Mouse (Mus musculus) hindbrain, embryonic 12.5 days (tissue): ENCODE measurements at regions not wholly inside any gene's neighbourhood (a gene's known extent, or its start where the extent isn't known, plus 50 kb on each side); places are given as distances from the start of the nearest gene placed in this dataset.
A peak's percentile ranks its signal among the peaks of the same experiment; 100 is the strongest.

ENCODE experiments used
- ATAC-seq: fragments of 200-750 bp; cut with Nextera tagmentation; 2 replicates; pipeline ENCODE4 v1.8.0; 2017; ENCODE audit warnings: moderate TSS enrichment; ENCODE audit not compliant: low FRiP score
- H3K27ac ChIP-seq: fragments of 300-500 bp; sonication (generic); 2 replicates; pipeline ENCODE4 v1.5.1; 2016; ENCODE audit warnings: mild to moderate bottlenecking
- H3K27me3 ChIP-seq: fragments of 300-500 bp; sonication (generic); 2 replicates; pipeline ENCODE4 v1.6.1; 2016; ENCODE audit warnings: mild to moderate bottlenecking
- H3K36me3 ChIP-seq: fragments of 300-500 bp; sonication (generic); 2 replicates; pipeline ENCODE4 v1.6.1; 2016; ENCODE audit warnings: mild to moderate bottlenecking
- H3K4me1 ChIP-seq: fragments of 300-500 bp; sonication (generic); 2 replicates; pipeline ENCODE4 v1.6.1; 2016
- H3K4me2 ChIP-seq: fragments of 300-500 bp; sonication (generic); replicated peaks from 2 replicates; pipeline ENCODE4 v1.6.1; 2016; ENCODE audit warnings: mild to moderate bottlenecking
- H3K4me3 ChIP-seq: fragments of 300-500 bp; sonication (generic); 2 replicates; pipeline ENCODE4 v1.5.1; 2016; ENCODE audit warnings: mild to moderate bottlenecking
- H3K9ac ChIP-seq: fragments of 300-500 bp; sonication (generic); 2 replicates; pipeline ENCODE4 v1.6.1; 2016; ENCODE audit warnings: mild to moderate bottlenecking, moderate library complexity
- H3K9me3 ChIP-seq: fragments of 300-500 bp; sonication (generic); replicated peaks from 2 replicates; pipeline ENCODE4 v1.6.1; 2016; ENCODE audit warnings: mild to moderate bottlenecking
- WGBS: fragments of 180-500 bp; shearing (Covaris S2); methylation state at CpG from one replicate; pipeline ENCODE4 v1.1.7; 2016; 5-methylcytosine and 5-hydroxymethylcytosine counted together

DNA sequence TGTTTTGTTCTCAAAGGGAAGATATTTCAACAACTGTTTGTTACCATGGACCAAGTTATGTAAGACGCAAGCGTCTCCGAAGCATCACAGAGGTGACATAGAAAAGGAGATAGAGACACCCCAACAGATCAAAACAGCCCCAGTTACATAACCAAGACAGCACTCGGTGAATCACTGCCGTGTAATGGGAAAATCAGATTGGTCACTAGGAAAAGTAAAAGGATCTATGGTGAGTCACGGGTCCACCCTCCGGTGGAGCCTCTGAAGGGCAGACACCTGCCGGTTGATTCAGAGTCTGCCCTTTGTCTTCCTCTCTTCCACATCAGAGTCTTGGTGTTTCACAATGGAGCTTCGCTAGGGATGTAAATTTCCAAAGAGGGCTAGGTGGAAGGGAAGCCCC lies 62.9 kb upstream of the Odc1 start:
- no peaks in the 10 kb centered on the region for H3K27me3 ChIP-seq
- H3K27ac ChIP-seq: no peak overlapping the region
- H3K9me3 ChIP-seq: no peaks in the 10 kb centered on the region
- no peak overlapping the region for H3K4me3 ChIP-seq
- peaks cover 5% of the 10 kb centered on the region; the same call in 1 of the 2 replicates for H3K4me1 ChIP-seq
- WGBS: 91% methylated on average over 9 of the region's 9 CpGs
- no peak overlapping the region for H3K9ac ChIP-seq
- no peak overlapping the region for H3K4me2 ChIP-seq
- H3K36me3 ChIP-seq: no peaks in the 10 kb centered on the region
- ATAC-seq: no peak

DNA sequence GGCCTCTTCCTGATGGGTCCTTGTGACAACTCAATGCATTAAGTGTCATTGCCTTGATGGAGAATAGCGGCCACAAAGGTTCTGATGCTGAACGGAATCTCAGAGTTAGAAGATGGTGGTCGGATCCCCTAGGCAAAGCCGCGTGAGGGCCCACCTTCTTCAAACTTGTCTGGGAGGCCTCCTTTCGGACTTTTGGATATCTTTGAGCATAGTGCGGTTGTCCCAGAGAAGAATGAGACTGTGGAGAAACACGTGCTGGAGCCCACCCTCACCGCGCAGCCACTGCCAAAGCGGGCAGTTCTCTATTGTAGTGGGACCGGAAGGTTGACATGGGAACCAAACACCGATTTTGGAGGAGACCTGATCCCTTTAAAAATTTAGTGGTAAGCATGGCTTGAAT lies 62.4 kb upstream of the Odc1 start:
- Histone ChIP-seq H3K27me3 (no peaks in the 10 kb centered on the region), H3K27ac (no peak overlapping the region), H3K4me3 (no peak overlapping the region), H3K9me3 (no peaks in the 10 kb centered on the region), H3K4me2 (no peak overlapping the region), H3K4me1 (peaks cover 7% of the 10 kb centered on the region; the same call in 1 of the 2 replicates), H3K36me3 (no peaks in the 10 kb centered on the region), H3K9ac (no peak overlapping the region)
- no peak for ATAC-seq
- 94% methylated on average over 13 of the region's 13 CpGs for WGBS

DNA sequence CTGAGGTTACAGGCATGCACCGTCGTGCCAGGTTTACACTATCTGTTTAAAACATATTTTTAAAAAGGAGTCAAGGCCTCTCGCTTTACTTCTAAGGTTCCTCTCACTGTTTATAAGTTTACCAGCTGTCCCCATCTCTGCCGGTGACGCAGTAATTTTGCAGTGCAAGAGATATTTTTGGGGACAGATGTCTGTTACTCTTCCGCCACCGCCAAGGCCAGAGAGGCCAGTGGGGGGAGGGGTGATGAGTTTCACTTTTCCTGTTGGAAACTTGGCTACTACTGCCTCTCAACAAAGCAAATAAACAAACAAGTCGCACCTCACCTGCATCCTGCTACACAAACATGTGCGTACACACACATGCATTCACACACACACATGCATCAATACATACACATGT lies 60.1 kb upstream of the Odc1 start:
- no peak overlapping the region for H3K4me3 ChIP-seq
- H3K9ac ChIP-seq: no peak overlapping the region
- 79% methylated on average over 9 of the region's 9 CpGs for WGBS
- H3K27ac ChIP-seq: no peak overlapping the region
- ATAC-seq: no peak
- peaks cover 7% of the 10 kb centered on the region; the same call in 1 of the 2 replicates for H3K4me1 ChIP-seq
- no peaks in the 10 kb centered on the region for H3K36me3 ChIP-seq
- H3K4me2 ChIP-seq: no peak overlapping the region
- H3K27me3 ChIP-seq: no peaks in the 10 kb centered on the region
- H3K9me3 ChIP-seq: no peaks in the 10 kb centered on the region

DNA sequence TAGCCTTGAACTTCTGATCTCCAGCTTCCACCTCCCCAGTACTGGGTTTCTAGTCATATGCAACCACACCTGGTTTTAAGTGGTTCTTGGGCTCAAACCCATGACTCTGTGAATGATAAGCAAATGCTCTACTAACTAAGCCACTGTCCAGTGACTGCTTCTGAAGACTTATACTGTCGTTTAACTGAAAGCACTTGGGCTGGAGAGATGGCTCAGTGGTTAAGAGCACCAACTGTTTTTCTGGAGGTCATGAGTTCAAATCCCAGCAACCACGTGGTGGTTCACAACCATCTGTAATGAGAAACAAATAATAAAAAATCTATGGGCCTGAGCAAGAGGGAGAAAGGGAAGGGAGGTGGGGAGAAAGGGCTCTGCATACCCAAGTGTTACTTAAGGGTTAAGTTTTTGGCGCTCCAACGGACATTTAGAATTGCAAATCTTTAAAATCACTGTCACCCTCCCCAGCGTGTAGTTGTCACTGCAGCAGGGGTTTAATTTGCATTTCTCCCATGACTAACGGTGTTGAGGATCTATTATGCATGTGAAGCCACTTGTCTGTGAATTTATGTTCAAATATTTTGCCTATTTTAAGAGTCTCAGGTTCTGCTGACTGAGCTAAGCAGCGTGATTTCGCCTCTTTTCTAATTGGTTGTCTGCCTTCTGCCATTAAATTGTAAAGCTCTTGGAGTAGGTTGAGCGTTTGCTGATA lies 58.4 kb upstream of the Odc1 start:
- no peaks in the 10 kb centered on the region for H3K9me3 ChIP-seq
- ATAC-seq: peak; percentile 49; the same call in 1 of the 2 replicates

DNA sequence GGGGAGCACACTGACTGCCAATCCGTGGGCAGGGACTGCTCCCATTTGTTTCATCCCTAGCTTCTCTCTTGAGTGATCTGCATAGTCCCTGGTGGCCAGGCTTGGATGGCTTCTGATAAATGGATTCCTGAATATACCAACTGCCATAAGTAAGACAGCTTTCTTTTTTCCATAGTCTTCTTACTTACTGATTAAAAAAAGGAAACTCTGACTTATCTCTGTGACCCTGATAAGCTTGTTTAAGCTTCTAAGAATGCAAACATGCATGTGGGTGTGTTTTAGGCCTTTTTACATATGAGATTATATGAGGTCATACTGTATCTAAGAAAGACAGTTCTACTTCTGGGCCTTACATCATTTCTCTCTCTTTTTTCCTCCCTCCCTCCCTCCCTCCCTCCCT lies 57.3 kb upstream of the Odc1 start:
- 10% methylated on average over 1 of the region's 1 CpGs for WGBS
- no peak overlapping the region for H3K4me2 ChIP-seq
- no peaks in the 10 kb centered on the region for H3K36me3 ChIP-seq
- H3K27me3 ChIP-seq: no peaks in the 10 kb centered on the region
- H3K4me3 ChIP-seq: no peak overlapping the region
- peaks cover 7% of the 10 kb centered on the region; the same call in 1 of the 2 replicates for H3K4me1 ChIP-seq
- H3K27ac ChIP-seq: no peak overlapping the region
- H3K9ac ChIP-seq: no peak overlapping the region
- no peaks in the 10 kb centered on the region for H3K9me3 ChIP-seq
- ATAC-seq: no peak

More for the DNA sequence above, 58.4 kb upstream of the Odc1 start:
- no peaks in the 10 kb centered on the region for H3K36me3 ChIP-seq
- H3K27me3 ChIP-seq: no peaks in the 10 kb centered on the region
- peaks cover 7% of the 10 kb centered on the region; the same call in 1 of the 2 replicates for H3K4me1 ChIP-seq
- H3K4me2 ChIP-seq: no peak overlapping the region
- H3K9ac ChIP-seq: no peak overlapping the region
- H3K27ac ChIP-seq: no peak overlapping the region
- 29% methylated on average over 9 of the region's 9 CpGs for WGBS
- H3K4me3 ChIP-seq: no peak overlapping the region

DNA sequence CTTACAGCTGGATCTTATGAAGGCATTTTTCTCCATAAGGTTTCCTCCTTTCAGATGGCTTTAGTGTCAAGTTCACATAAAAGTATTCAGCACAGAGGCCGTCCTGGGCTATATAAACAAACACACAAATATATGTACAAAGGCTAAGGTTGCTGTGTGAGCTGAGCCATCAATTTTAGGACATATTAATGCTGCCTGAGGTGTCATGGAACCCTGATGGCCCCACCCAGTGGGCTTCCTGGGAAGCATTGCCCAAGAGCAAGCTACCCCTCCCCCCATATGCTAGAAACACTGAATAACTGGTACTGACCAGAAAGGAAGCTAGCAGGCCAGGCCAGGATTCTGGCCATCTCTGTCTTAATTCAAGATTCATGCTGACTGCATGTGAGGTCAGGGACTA lies 56.4 kb upstream of the Odc1 start:
- no peak overlapping the region for H3K27ac ChIP-seq
- 79% methylated on average over 1 of the region's 1 CpGs for WGBS
- ATAC-seq: no peak

DNA sequence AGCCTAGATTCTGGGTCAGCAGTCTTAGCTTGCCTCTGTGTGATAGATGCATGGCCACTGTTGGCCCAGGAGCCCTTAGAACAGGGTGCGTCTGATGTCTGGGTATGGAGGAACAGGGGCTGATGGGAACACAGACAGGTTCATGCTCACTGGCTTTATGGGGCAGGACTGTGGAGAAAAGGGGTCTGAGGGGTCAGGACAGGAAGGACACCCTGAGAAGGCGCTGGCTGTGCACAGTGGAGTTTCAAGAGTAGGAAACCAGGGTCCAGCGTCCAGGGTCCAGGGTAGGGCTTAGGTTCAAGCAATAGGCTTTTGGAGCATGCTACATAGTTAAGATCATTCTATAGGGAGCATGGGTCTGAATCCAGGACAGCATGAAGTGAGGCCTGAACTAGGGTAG lies 54.6 kb upstream of the Odc1 start:
- Histone ChIP-seq H3K4me1 (peaks cover 7% of the 10 kb centered on the region; the same call in 1 of the 2 replicates), H3K9ac (no peak overlapping the region), H3K27me3 (no peaks in the 10 kb centered on the region), H3K4me3 (no peak overlapping the region), H3K27ac (no peak overlapping the region), H3K4me2 (no peak overlapping the region), H3K36me3 (no peaks in the 10 kb centered on the region), H3K9me3 (no peaks in the 10 kb centered on the region)
- ATAC-seq: no peak
- WGBS: 89% methylated on average over 3 of the region's 3 CpGs

More for the DNA sequence above, 56.4 kb upstream of the Odc1 start:
- Histone ChIP-seq H3K4me1 (peaks cover 7% of the 10 kb centered on the region; the same call in 1 of the 2 replicates), H3K4me3 (no peak overlapping the region), H3K27me3 (no peaks in the 10 kb centered on the region), H3K4me2 (no peak overlapping the region), H3K9ac (no peak overlapping the region), H3K36me3 (no peaks in the 10 kb centered on the region), H3K9me3 (no peaks in the 10 kb centered on the region)

DNA sequence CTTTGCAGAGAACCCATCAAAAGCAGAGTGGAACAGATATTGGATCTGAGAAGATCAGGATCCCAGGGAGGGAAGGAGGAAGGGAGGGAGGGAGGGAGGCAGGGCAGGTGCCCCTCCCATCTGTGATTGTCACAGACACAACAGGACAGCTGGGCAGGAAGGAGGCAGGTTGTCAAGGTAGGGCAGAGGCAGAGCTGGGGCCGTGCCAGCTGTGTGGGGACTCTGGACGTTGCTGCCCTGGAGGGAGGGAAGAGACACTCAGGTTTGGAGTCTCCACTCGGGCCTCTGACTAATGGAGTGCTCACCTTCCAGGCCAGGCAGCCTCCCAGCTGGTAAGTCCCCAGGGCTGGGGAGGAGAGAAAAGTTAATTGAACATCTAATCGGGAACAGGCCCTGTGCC lies 52.0 kb upstream of the Odc1 start:
- no peaks in the 10 kb centered on the region for H3K36me3 ChIP-seq
- no peak overlapping the region for H3K27ac ChIP-seq
- H3K9me3 ChIP-seq: no peaks in the 10 kb centered on the region
- 76% methylated on average over 4 of the region's 4 CpGs for WGBS
- no peak for ATAC-seq
- no peak overlapping the region for H3K4me2 ChIP-seq
- H3K4me1 ChIP-seq: peaks cover 9% of the 10 kb centered on the region
- H3K4me3 ChIP-seq: no peak overlapping the region
- no peaks in the 10 kb centered on the region for H3K27me3 ChIP-seq
- H3K9ac ChIP-seq: no peak overlapping the region

DNA sequence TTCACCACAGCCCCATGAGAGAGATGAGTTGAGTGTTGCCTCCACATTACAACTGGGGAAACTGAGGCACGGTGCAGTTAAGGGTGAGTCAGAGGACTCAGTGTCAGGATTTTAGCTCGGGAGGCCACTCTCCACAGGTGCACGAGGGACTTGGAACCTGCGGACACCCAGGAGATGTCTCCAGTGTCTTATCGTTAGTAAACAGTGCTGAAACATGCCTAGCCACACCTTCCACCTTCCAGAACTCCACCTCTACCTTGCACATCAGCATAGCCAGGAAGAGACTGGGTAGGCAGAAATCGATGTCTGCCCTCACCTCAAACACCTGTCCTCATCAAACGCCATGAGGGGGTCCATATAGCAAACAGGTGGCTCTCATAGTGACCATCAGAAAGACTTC lies 51.5 kb upstream of the Odc1 start:
- Histone ChIP-seq H3K36me3 (no peaks in the 10 kb centered on the region), H3K4me2 (no peak overlapping the region), H3K4me1 (peaks cover 9% of the 10 kb centered on the region), H3K27me3 (no peaks in the 10 kb centered on the region), H3K9ac (no peak overlapping the region), H3K4me3 (no peak overlapping the region), H3K27ac (no peak overlapping the region), H3K9me3 (no peaks in the 10 kb centered on the region)
- WGBS: 91% methylated on average over 7 of the region's 7 CpGs
- no peak for ATAC-seq

DNA sequence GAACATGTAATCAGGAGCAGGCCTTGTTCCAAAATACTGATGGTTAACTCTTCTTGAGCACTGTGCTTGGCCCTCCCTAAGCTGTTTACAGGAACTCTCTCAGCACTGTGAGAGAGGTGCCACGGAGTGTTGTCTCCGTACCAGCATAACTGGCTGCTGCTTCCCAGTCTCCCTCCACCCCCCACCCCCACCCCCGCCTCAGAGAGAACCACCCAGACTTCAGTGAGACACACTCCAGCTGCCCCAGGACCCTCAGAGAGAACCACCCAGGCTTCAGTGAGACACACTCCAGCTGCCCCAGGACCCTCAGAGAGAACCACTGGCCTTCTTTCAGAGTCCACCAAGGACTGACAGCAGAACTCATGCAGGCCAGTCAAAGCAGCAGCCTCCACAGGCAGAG lies 50.8 kb upstream of the Odc1 start:
- Histone ChIP-seq H3K27ac (no peak overlapping the region), H3K27me3 (no peaks in the 10 kb centered on the region), H3K9ac (no peak overlapping the region), H3K9me3 (no peaks in the 10 kb centered on the region), H3K4me2 (no peak overlapping the region), H3K4me3 (no peak overlapping the region), H3K36me3 (no peaks in the 10 kb centered on the region), H3K4me1 (peaks cover 9% of the 10 kb centered on the region)
- 59% methylated on average over 3 of the region's 3 CpGs for WGBS
- no peak for ATAC-seq
